Mouse (Mus musculus) ovary, adult 18-20 months (tissue): ENCODE results near the gene Per1.
A peak's percentile ranks its signal among the peaks of the same experiment; 100 is the strongest.

ENCODE experiments used
- DNase-seq: peaks from one replicate; pipeline ENCODE4 v3.0.0; 2022; ENCODE audit warnings: low spot score, mixed read lengths

The Per1 gene

DNA sequence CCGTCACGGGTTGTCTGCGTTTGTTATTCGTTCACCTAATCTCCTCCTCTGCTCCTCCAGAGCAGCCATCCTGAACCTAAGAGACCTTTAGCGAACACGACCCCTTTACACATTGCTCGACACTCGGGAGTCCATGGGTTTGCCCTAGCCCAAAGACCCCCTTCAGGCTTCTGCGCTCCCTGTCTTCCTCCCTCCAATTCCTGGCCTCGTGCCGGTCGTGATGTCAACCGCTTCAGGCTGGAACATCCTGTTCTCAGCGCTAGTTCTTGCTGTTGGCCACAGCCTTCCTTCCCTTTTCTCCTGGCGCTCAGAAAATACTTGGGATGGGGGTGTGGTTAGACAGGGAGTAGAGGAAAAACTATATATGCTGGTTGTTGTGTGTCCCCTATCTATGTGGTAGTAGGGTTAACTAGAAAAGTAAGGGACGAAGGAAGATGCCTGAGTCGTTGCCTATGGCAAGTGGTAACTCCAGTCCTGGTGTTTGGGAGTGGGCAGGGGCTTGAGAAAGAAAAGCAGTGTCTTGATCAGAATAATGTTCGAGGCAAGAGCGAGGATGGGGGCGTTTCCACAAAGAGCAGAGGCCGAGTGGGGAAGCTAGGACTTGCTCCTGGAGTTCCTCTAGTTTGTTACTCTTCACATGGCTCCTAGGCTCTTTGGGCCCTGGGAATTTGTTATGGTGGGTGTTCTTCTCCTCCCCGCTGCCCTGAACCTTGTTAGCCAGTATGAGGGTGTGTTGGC is 4.3 kb downstream of the Per1 start:
- DNase-seq = no peak

DNA sequence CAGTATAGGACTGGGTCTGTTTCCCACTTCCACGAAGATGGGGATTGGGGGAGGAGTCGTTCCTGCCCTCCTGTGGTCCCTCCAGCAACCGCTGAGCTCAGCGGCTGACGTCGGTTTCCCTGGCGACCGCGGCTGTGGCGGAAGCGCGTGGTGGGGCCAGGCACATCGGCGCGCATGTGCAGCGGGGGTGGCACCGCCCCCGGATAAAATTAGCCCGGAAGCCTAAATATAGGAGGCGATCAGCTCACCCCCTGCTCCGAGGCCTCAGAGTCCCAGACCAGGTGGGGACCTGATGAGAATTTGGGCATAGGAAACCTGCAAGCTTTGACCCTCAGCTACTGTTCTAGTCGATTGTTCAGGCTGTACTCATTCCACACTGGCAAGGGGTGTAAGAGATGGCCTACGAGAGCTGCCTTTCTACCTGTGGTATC is 4.9 kb downstream of the Per1 start:
- peak; percentile 87 for DNase-seq

DNA sequence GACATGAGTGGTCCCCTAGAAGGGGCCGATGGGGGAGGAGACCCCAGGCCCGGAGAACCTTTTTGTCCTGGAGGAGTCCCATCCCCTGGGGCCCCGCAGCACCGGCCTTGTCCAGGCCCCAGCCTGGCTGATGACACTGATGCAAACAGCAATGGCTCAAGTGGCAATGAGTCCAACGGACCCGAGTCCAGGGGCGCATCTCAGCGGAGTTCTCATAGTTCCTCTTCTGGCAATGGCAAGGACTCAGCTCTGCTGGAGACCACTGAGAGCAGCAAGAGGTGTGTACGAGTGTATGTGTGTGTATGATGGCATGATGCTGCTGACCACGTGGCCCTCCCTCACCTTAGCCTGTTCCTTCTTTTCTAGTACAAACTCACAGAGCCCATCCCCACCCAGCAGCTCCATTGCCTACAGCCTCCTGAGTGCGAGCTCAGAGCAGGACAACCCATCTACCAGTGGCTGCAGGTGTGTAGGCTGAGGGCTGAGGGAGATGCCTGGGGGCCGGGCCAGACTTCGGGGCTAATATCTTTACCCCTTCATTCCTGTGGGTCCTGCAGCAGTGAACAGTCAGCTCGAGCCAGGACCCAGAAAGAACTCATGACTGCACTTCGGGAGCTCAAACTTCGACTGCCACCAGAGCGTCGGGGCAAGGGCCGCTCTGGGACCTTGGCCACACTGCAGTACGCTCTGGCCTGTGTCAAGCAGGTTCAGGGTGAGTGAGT is 5.8 kb downstream of the Per1 start:
- DNase-seq = no peak

DNA sequence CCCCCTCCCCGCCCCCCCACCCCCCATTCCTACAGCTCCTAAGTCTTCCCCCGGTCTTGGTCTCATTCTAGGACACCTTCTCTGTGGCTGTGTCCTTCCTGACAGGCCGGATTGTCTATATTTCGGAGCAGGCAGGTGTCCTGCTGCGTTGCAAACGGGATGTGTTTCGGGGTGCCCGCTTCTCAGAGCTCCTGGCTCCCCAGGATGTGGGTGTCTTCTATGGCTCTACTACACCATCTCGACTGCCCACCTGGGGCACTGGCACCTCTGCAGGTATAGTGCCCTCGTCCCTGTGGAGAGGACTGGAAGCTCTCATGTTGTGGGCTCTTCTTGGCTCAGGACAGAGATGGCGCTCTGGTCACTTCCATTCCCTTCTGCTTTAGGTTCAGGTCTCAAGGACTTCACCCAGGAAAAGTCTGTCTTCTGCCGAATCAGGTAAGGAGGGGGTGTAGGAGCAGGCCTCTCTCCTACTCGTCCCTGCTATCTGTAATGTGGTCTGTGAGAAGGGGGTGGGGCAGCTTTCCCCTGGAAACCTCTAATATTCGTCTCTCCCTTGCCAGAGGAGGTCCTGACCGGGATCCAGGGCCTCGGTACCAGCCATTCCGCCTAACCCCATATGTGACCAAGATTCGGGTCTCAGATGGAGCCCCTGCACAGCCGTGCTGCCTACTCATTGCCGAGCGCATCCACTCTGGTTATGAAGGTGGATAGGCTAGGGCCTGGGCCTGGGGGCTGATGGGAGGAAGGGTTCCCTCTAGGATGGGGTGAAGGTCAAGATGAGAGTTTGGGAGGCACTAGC is 6.8 kb downstream of the Per1 start:
- no peak for DNase-seq

DNA sequence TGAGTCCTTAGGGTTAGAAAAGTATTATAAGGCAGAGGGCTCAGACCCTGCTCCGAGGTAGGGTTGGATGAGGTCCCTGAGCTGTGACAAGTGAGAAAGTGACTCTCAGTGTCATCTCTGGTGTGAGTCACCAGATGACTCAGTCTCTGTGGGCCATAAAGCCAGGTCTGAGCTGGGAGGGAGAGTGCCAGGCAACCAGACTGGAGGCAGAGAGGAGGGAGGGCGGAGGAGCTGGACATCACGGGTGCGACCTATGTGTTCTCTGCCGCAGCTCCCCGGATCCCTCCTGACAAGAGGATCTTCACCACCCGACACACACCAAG is 7.3 kb downstream of the Per1 start:
- DNase-seq = no peak

DNA sequence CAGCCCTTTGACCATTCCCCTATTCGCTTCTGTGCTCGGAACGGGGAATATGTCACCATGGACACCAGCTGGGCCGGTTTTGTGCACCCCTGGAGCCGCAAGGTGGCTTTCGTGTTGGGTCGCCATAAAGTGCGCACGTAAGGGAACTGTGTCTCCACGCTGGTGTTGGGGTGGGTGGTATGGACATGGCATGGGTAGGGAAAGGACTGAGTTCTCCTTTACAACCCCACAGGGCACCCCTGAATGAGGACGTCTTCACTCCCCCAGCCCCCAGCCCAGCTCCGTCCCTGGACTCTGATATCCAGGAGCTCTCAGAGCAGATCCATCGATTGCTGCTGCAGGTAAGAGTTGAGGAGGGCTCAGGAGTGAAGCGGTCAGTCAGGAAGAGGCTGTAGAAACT is 8.1 kb downstream of the Per1 start:
- no peak for DNase-seq

DNA sequence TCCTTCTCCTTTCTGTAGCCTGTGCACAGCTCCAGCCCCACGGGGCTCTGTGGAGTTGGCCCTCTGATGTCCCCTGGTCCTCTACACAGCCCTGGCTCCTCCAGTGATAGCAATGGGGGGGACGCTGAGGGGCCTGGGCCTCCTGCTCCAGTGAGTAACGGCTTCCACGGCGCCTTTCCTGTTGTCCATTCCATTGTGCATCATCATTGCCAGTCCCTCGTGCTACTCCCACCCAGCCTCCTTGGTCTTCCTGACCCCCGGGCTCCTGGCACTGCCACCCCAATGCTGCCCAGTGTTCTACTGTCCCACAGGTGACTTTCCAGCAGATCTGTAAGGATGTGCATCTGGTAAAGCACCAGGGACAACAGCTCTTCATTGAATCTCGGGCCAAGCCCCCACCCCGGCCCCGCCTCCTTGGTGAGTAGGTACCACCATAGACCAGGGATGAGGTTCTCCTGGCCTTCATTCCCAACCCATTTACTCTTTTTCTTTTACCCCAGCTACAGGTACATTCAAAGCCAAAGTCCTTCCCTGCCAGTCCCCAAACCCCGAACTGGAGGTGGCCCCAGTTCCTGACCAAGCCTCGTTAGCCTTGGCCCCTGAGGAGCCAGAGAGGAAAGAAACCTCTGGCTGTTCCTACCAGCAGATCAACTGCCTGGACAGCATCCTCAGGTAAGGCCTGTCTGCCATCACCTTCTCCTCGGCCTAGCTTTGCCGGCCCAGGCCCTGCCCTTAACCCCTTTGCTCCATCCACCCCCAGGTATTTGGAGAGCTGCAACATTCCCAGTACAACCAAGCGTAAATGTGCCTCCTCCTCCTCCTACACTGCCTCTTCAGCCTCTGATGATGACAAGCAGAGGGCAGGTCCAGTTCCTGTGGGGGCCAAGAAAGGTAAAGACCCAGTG is 8.8 kb downstream of the Per1 start:
- DNase-seq = no peak

DNA sequence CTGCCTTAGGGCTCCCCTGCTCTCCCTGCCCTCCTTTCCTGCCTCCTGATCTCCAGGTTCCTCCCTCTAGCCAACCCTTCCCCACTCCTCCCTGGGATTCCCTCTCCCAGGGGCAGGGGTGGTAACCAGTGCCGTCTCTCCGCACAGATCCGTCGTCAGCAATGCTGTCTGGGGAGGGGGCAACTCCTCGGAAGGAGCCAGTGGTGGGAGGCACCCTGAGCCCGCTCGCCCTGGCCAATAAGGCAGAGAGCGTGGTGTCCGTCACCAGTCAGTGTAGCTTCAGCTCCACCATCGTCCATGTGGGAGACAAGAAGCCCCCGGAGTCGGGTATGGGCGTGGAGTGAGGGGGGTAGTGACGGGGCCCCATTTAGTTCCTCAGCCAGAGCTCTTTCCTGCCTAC is 9.5 kb downstream of the Per1 start:
- no peak for DNase-seq

DNA sequence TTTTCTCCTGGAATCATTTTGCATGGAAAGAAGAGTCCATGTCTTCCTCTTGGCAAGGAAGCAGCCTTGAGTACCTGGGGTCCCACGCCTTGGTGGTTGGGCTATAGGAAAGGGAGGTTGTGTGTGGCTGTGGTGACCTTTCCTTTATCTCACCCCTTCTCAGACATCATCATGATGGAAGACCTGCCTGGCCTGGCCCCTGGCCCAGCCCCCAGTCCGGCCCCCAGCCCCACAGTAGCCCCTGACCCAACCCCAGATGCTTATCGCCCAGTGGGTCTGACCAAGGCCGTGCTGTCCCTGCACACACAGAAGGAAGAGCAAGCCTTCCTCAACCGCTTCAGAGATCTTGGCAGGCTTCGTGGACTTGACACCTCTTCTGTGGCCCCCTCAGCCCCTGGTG is 10.2 kb downstream of the Per1 start:
- DNase-seq = no peak

DNA sequence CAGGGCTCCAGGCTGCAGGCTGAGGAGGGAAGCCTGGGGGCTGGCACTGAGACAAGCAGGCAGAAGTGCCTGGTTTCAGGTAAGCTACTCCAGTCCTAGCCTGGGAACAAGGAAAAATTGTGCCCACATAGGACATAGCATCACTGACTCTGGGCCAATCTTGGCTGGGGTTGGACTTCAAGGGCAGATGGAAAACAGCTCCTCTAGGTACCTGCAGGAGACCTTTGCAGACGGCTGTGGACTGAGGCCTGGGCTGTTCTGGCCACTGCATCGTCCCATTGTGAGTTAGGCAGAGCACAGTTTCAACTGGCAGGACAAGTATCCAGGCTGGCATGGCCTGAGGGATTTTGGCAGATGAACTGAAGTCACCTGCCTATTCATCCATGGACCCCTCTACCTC is 10.8 kb downstream of the Per1 start:
- DNase-seq = no peak

DNA sequence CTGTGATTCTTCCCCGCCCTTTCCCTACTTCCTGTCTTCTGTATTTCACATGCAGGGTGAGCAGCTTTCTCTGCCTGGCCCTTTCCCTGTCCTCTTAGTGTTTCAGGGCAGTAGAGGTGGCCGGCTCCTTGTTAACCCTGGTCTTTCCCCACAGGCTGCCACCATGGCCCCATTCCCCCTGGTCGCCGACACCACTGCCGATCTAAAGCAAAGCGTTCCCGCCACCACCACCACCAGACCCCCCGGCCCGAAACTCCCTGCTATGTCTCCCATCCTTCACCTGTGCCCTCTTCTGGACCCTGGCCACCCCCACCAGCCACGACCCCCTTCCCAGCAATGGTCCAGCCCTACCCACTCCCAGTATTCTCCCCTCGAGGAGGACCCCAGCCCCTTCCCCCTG is 11.3 kb downstream of the Per1 start:
- no peak for DNase-seq

DNA sequence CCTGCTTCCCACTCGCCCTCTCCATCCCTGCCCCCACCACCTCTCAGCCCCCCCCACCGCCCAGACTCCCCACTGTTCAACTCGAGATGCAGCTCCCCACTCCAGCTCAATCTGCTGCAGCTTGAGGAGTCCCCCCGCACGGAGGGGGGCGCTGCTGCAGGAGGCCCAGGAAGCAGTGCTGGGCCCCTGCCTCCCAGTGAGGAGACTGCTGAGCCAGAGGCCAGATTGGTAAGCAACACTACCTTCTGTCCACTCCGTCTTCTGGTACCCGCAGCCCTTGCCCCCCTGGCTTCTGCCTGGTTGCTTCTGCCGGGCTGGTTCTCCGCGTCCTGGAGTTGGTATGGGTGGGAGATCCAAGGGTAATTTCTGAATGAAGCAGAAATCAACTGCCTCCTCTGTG is 11.8 kb downstream of the Per1 start:
- DNase-seq = no peak

DNA sequence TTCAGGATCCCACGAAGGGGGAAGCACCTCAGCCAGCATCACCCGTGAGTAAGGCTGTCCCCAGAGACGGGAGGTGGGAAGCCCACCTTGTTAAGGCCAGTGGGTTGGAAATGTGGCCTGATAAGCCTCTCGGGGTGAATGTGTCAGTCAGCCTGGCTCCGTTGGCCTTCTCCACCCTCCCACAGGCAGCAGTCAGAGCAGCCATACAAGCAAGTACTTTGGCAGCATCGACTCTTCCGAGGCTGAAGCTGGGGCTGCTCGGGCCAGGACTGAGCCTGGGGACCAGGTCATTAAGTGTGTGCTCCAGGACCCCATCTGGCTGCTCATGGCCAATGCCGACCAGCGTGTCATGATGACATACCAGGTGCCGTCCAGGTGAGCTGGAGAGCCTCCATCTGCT is 12.7 kb downstream of the Per1 start:
- no peak for DNase-seq

DNA sequence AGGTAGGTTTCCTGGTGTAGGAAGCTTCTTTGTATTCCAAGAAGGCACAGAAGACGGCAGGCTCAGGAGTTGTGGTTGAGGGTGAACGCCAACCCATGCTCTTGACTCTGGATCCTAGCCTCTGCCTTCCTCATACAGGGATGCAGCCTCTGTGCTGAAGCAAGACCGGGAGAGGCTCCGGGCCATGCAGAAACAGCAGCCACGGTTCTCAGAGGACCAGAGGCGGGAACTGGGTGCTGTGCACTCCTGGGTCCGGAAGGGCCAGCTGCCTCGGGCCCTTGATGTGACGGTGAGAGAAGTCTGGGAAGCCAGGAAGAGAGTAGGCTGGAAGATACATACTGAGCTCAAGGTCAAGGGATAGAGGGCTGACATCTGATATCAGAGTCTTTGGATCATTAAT is 13.2 kb downstream of the Per1 start:
- DNase-seq = no peak

DNA sequence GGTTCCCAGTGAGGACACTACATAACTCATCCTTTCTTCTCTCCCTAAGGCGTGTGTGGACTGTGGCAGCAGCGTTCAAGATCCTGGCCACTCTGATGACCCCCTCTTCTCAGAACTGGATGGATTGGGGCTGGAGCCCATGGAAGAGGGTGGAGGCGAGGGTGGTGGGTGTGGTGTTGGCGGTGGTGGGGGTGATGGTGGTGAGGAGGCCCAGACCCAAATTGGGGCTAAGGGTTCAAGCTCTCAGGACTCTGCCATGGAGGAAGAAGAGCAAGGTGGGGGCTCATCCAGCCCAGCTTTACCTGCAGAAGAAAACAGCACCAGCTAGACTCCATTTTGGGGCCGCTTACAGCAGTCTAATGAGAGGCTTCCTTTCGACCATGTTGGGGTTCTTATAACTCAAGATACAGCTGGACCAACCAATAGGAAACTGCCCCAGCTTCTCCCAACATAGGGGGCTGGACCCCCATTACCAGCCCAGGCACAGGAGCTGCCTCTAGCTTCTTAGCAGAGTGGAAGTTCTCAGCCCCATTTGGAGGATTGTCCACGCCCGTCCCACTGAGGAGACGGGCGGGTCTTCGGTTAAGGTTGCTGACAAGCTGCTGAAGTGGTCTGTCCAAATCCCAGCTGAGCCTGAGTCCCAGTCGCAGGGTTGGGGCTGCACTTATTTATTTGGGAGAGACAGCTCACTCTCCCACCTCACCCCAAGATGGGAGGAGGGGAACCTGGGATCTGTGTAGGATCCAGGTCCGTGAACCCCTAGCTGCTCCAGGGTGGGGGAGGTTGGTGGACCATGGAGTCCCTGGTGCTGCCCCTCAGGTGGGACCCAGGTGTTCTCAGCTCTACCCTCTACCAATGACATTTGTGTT is 14.2 kb downstream of the Per1 start:
- no peak for DNase-seq

DNA sequence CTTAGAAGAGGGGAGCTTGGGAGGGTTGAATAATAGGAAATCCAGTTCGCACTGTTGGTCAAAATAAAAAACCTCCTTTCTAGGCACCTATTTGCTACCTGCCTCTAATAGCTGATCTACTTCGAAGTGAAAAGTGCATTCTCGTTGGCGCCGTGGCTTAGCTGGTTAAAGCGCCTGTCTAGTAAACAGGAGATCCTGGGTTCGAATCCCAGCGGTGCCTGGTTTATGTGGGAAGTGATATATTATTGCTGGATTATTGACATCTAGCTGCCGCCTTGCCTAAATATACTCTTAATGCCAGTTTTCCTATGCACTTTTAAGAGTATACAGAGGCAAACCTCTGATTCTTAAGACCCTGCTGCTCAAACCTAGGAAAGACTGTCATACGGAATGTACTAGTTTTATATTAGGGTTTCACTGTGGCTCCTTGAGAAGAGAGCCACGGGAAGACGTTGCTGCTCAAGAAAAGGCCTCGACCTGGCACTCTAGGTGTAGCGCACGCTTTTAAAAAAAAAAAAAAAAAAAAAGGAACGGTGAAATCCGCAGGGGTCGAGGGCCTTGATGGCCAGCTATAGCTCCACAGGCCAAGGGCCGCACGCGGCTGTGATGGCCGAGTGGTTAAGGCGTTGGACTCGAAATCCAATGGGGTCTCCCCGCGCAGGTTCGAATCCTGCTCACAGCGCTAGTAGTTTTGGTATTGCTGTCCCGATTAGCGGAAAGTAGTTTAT is 15.5 kb downstream of the Per1 start:
- peak; percentile 79 for DNase-seq

DNA sequence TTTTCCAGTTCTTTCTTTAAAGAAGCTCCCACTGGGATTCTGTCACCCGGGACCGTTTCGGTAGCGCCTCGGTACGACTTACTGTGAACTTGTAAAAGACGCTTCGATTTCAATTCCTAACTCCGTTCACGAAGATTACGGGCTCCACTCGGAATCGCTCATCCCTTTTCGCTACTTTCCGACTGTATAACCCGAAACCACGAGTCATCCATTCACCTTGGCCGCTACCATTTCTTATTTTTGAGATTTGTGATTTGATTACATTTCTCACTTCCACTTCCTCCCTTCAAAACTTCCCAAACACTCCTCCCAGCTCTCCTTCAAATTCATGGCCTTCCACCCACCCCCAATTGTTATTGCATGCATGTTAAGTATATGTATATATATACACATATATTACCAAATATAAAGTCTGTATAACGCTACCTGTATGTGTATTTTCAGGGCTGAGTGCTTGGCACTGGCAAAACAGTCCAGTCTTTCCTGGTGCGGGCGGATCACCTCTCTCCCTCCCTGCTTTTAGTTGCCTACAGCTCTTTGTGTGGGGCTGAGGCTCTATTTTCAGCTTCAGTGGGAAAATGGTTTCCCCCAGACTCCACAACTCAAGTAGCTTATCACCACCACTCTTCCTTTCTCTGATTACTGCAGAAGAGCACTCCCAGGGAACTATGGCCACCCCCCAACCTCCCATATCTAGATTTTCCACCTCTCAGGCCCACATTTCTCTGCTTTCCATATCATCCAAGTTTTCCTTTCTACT is 16.2 kb downstream of the Per1 start:
- no peak for DNase-seq

DNA sequence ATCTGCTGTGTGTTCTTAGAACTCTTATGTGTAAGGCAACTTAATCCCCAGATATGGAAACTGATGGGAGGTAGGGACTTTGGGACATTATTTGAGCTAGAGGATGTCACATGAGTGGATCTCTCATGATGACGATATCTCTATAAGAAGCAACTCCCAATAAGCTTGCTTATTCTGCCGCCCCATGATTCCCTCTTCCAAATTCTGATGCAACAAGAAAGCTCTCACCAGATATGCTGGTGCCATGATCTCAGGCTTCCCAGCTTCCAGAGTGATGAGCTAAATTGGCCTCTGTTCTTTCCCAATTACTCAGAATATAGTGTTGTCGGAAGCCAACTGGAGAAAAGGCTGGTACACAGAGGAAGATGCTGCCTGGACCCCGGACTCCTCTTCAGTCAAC is 16.8 kb downstream of the Per1 start:
- DNase-seq = no peak

DNA sequence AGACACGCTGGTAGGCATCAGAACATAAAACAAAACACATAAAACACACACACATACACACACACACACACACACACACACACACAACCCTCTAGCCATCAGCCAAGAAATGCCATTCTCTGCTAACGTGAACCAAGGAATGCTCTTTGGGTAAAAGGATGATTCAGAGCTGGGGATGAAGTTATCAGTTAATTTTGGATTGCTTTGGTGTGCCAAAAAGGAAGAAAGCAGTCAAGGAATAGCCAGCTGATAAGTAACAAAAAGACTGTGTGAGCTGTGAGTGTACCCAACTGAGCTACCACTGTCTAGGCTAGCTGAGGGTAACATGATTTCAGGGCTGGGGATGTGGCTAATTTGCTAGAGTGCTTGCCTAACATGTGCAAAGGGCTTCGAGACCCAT is 19.0 kb downstream of the Per1 start:
- DNase-seq = no peak

DNA sequence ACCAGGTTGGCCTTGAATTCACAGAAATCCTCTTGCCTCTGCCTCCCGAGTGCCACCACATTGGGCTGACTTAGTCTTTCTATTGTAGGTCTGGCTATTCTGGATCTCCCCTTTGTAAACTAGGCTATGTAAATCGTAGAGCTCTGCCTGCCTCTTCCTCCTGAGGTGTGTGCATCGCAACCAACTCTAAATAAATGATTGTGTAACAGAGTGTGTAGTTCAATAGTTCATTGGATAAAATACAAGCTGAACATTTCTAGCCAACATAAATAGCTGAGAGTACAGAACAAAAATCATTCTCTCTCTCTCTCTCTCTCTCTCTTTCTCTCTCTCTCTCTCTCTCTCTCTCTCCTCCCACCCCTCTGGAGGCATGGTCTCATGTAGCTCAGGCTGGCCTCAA is 19.6 kb downstream of the Per1 start:
- DNase-seq = no peak
